Mouse (Mus musculus) stomach, postnatal 0 days (tissue): ENCODE measurements around the gene Tomm40l.

Experiments
- CTCF ChIP-seq: IDR thresholded peaks from 2 replicates; pipeline ENCODE4 v1.5.1; 2016; ENCODE audit warnings: antibody characterized with exemption, low read depth, mild to moderate bottlenecking, moderate library complexity
- EP300 ChIP-seq: optimal IDR thresholded peaks from 2 replicates; pipeline ENCODE3; 2016; ENCODE audit warnings: antibody characterized with exemption

DNA sequence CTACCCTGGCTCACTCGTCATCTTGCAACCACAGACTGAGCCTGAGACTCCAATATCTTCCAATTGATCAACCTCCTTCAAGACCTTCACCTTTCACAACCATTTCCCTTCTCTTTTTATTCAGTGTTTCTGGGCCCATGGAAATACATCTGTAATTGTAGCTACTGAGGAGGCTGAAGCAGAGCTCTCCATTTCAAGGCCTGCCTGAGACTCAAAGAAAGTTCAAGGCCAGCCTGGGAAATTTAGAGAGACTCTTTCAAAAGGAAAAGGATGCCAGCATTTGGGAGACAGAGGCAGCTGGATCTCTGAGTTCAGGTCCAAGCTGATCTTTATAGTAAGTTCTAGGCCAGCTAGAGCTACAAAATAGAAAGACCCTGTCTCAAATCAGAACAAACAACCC lies 5.6 kb upstream of the Tomm40l start:
- TF ChIP-seq CTCF, result no peak
- no peak for TF ChIP-seq EP300
